8 mouse cellular contexts compared by ENCODE assay signal in genomic region chrX:50616920-50617319, GRCm38 (mm10).
A peak's percentile ranks its signal among the peaks of the same experiment; 100 is the strongest.
DNase-seq lines count a peak whose midpoint lies in the region; ATAC-seq and TF ChIP-seq lines count a peak whose summit lies in the region.
"Not testable (repeated sequence)": the region's sequence is repeated elsewhere in the genome, so short reads cannot be mapped to it uniquely, and the experiment has no call there.

No protein-coding gene starts in this region.

- H3K27ac ChIP-seq in hindbrain, embryonic 12.5 days, result 0 out of 2 replicates have a peak overlapping the region, but pooled peaks have one; percentile 30
- H3K27ac ChIP-seq in kidney, postnatal 0 days; liver, embryonic 14.5 days; stomach, embryonic 15.5 days: not testable (repeated sequence)
- H3K27ac ChIP-seq in midbrain, embryonic 15.5 days, result peak overlapping the region; percentile 68

- H3K4me2 ChIP-seq in hindbrain, embryonic 12.5 days (replicated peaks), result not testable (repeated sequence)
- H3K4me2 ChIP-seq in kidney, postnatal 0 days (ENCODE audit: low read length), result 0 out of 2 replicates have a peak overlapping the region, but pooled peaks have one; percentile 27
- peak overlapping the region; percentile 39; the same call in 1 of the 2 replicates for H3K4me2 ChIP-seq in liver, embryonic 14.5 days (ENCODE audit: low read depth)
- peak overlapping the region; percentile 25; the same call in 1 of the 2 replicates for H3K4me2 ChIP-seq in midbrain, embryonic 15.5 days
- H3K4me2 ChIP-seq in stomach, embryonic 15.5 days, result peak overlapping the region; percentile 27

- not testable (repeated sequence) for H3K27me3 ChIP-seq in hindbrain, embryonic 12.5 days; kidney, postnatal 0 days (ENCODE audit: insufficient read depth, low read length); liver, embryonic 14.5 days (ENCODE audit: control insufficient read depth, insufficient read depth, low read length); midbrain, embryonic 15.5 days (replicated peaks); stomach, embryonic 15.5 days (replicated peaks)

- not testable (repeated sequence) for H3K4me3 ChIP-seq in hindbrain, embryonic 12.5 days; midbrain, embryonic 15.5 days; stomach, embryonic 15.5 days (replicated peaks)
- peak overlapping the region; percentile 9; the same call in 1 of the 2 replicates for H3K4me3 ChIP-seq in kidney, postnatal 0 days (replicated peaks; ENCODE audit: low read depth, low read length)
- H3K4me3 ChIP-seq in liver, embryonic 14.5 days (ENCODE audit: insufficient read depth in 1 of 2, low read depth in 2 of 2, low read length in 2 of 2), result peak overlapping the region in 1 of 2 experiments; percentile 36; a peak in 3 of 4 replicates

- H3K4me1 ChIP-seq in hindbrain, embryonic 12.5 days; kidney, postnatal 0 days (replicated peaks; ENCODE audit: insufficient read depth, low read length); liver, embryonic 14.5 days (replicated peaks; ENCODE audit: control insufficient read depth in 2 of 2, insufficient read depth in 2 of 2, low read length in 1 of 2); midbrain, embryonic 15.5 days; stomach, embryonic 15.5 days: not testable (repeated sequence)

- peak; percentile 59 for DNase-seq in ES-CJ7 (ENCODE audit: low read depth, low spot score)
- DNase-seq in embryo, embryonic 10.5 days (ENCODE audit: low spot score), result peak; percentile 58
- DNase-seq in gastrocnemius, postnatal 25 days, result peak; percentile 83
- DNase-seq in kidney, postnatal 0 days (ENCODE audit: low spot score); liver, embryonic 14.5 days (ENCODE audit: low read depth in 3 of 3, low spot score in 3 of 3): not testable (repeated sequence)

- TF ChIP-seq CTCF in kidney, postnatal 0 days (IDR thresholded peaks at IDR 0.05; ENCODE audit: low read depth), result peak; percentile 61
- TF ChIP-seq CTCF in liver, embryonic 14.5 days (IDR thresholded peaks at IDR 0.05; ENCODE audit: low read depth), result peak; percentile 52

- TF ChIP-seq EP300 in liver, embryonic 14.5 days (IDR thresholded peaks at IDR 0.05; ENCODE audit: low read depth), result not testable (repeated sequence)

- not testable (repeated sequence) for H3K9me3 ChIP-seq in hindbrain, embryonic 12.5 days (replicated peaks); kidney, postnatal 0 days (replicated peaks; ENCODE audit: low read length); liver, embryonic 14.5 days (ENCODE audit: control insufficient read depth, low read length); midbrain, embryonic 15.5 days; stomach, embryonic 15.5 days

- ATAC-seq in hindbrain, embryonic 12.5 days (ENCODE audit: low FRiP score); kidney, postnatal 0 days (replicated peaks; ENCODE audit: low FRiP score, low read depth); liver, embryonic 14.5 days (ENCODE audit: insufficient read depth); midbrain, embryonic 15.5 days (replicated peaks); stomach, embryonic 15.5 days (ENCODE audit: insufficient read depth, low FRiP score, low read depth): not testable (repeated sequence)

- not testable (repeated sequence) for H3K36me3 ChIP-seq in hindbrain, embryonic 12.5 days; kidney, postnatal 0 days (ENCODE audit: insufficient read depth, low read length); liver, embryonic 14.5 days (replicated peaks; ENCODE audit: control insufficient read depth, insufficient read depth, low read depth); midbrain, embryonic 15.5 days (replicated peaks); stomach, embryonic 15.5 days

- WGBS in hindbrain, embryonic 12.5 days, result 68% methylated on average over 8 of the region's 8 CpGs
- WGBS in kidney, postnatal 0 days, result 61% methylated on average over 8 of the region's 8 CpGs
- WGBS in liver, embryonic 14.5 days (ENCODE audit: insufficient replicate concordance), result 53% methylated on average over 8 of the region's 8 CpGs
- WGBS in midbrain, embryonic 15.5 days, result 65% methylated on average over 8 of the region's 8 CpGs
- WGBS in stomach, embryonic 15.5 days, result 63% methylated on average over 8 of the region's 8 CpGs

- H3K9ac ChIP-seq in hindbrain, embryonic 12.5 days; kidney, postnatal 0 days (ENCODE audit: low read depth, low read length); liver, embryonic 14.5 days (replicated peaks); midbrain, embryonic 15.5 days; stomach, embryonic 15.5 days: not testable (repeated sequence)
